13 mouse cellular contexts compared by ENCODE assay signal in genomic region chr13:95893166-95893565, GRCm38 (mm10). TPM values are rescaled to one million over a fixed set of nuclear protein-coding genes. Genes with fewer than 3 reads are reported as not detected.
DNase-seq lines count a peak whose midpoint lies in the region; ATAC-seq and TF ChIP-seq lines count a peak whose summit lies in the region.
"Had no signal": no experiment of that assay in that cellular context is flagged by ENCODE, and none has a peak within 500 bp of the region (broad histone marks: within the 10 kb centered on the region; RNA-seq: fewer than 3 reads in every experiment).

No protein-coding gene starts in this region.

- no peak for ATAC-seq in CD4-positive, CD25-positive, alpha-beta regulatory T cell, adult 4 months
- ATAC-seq in kidney, embryonic 15.5 days (replicated peaks; ENCODE audit: low FRiP score): no peak

- peaks cover 3% of the 10 kb centered on the region; the same call in 1 of the 2 replicates for H3K27me3 ChIP-seq in kidney, embryonic 15.5 days
- no peaks in the 10 kb centered on the region for H3K27me3 ChIP-seq in kidney, adult 2 months (replicated peaks; ENCODE audit: control insufficient read depth, insufficient read depth, low read length)
- no peaks in the 10 kb centered on the region; the same call in 1 of the 2 replicates for H3K27me3 ChIP-seq in thymus, adult 2 months (ENCODE audit: control insufficient read depth, insufficient read depth, low read length)
- H3K27me3 ChIP-seq: stomach, embryonic 15.5 days had no signal

- H3K4me1 ChIP-seq in kidney, embryonic 15.5 days: peaks cover 21% of the 10 kb centered on the region
- H3K4me1 ChIP-seq in kidney, adult 2 months (ENCODE audit: control insufficient read depth, insufficient read depth, low read length): peaks cover 8% of the 10 kb centered on the region; the same call in 1 of the 2 replicates
- H3K4me1 ChIP-seq in thymus, adult 2 months (replicated peaks; ENCODE audit: control insufficient read depth, insufficient read depth, low read length): peaks cover 25% of the 10 kb centered on the region

- H3K27ac ChIP-seq in kidney, embryonic 15.5 days: no peak overlapping the region
- H3K27ac ChIP-seq in kidney, adult 2 months (ENCODE audit: insufficient read depth, low read depth, low read length): no peak overlapping the region
- no peak overlapping the region for H3K27ac ChIP-seq in thymus, adult 2 months (ENCODE audit: control insufficient read depth, insufficient read depth, low read length)
- H3K27ac ChIP-seq: neural tube, embryonic 13.5 days had no signal

- DNase-seq in CD4-positive, CD25-positive, alpha-beta regulatory T cell, adult 2 months (ENCODE audit: low read depth, low spot score): peak; percentile 37
- DNase-seq in kidney, adult 2 months: no peak
- peak; percentile 9 for DNase-seq in thymus, postnatal 14 days
- DNase-seq in thymus, adult 2 months: no peak
- DNase-seq in right cerebral cortex, postnatal 4 days: no peak
- DNase-seq in spleen, postnatal 14 days (ENCODE audit: low spot score in 2 of 2): no peak
- DNase-seq: cerebellum, adult 11 months; cerebellum, postnatal 25 days; gastrocnemius, postnatal 36 days had no signal

- WGBS in kidney, embryonic 15.5 days: 87% methylated on average over 4 of the region's 4 CpGs
- 95% methylated on average over 4 of the region's 4 CpGs for WGBS in kidney, adult 2 months
- 60% methylated on average over 4 of the region's 4 CpGs for WGBS in thymus, adult 2 months

- no peak for TF ChIP-seq POLR2A in kidney, adult 2 months (IDR thresholded peaks at IDR 0.05; ENCODE audit: low read depth, low read length)
- TF ChIP-seq POLR2A in thymus, adult 2 months (IDR thresholded peaks at IDR 0.05; ENCODE audit: control insufficient read depth, extremely low read depth, insufficient read depth, low read length, poor library complexity): no peak

- no peaks in the 10 kb centered on the region for H3K36me3 ChIP-seq in kidney, embryonic 15.5 days
- no peaks in the 10 kb centered on the region for H3K36me3 ChIP-seq in kidney, adult 2 months (ENCODE audit: control insufficient read depth, insufficient read depth, low read length)
- H3K36me3 ChIP-seq in thymus, adult 2 months (ENCODE audit: control insufficient read depth, insufficient read depth, low read length): no peaks in the 10 kb centered on the region
- H3K36me3 ChIP-seq: neural tube, embryonic 13.5 days; stomach, embryonic 15.5 days had no signal

- 0 out of 2 replicates have a peak overlapping the region, but pooled peaks have one; percentile 99 for H3K4me2 ChIP-seq in kidney, embryonic 15.5 days

- no peak overlapping the region for H3K4me3 ChIP-seq in kidney, embryonic 15.5 days (replicated peaks)
- H3K4me3 ChIP-seq in kidney, adult 2 months (ENCODE audit: insufficient read depth, low read depth, low read length): no peak overlapping the region
- H3K4me3 ChIP-seq in thymus, adult 2 months (ENCODE audit: control insufficient read depth, insufficient read depth, low read length): no peak overlapping the region

- H3K9ac ChIP-seq in kidney, embryonic 15.5 days: no peak overlapping the region

- H3K9me3 ChIP-seq in kidney, embryonic 15.5 days (replicated peaks): no peaks in the 10 kb centered on the region
- H3K9me3 ChIP-seq: neural tube, embryonic 13.5 days; stomach, embryonic 15.5 days had no signal

- TF ChIP-seq CTCF in kidney, adult 2 months (conservative IDR thresholded peaks at IDR 0.05; ENCODE audit: insufficient read depth, insufficient read length, low read depth, low read length): no peak
- no peak for TF ChIP-seq CTCF in thymus, adult 2 months (IDR thresholded peaks at IDR 0.05; ENCODE audit: borderline replicate concordance, control insufficient read depth, extremely low read depth, insufficient read depth, low read length, poor library complexity)

RNA-seq across cellular contexts. Expression of gene Iqgap2, which starts 1.4 kb away (rescaled TPM):
- polyA plus RNA-seq in CD4-positive, CD25-positive, alpha-beta regulatory T cell, adult 4 months (2017; shearing (Covaris generic)): 10 to 100 TPM; 14.2 to 14.7 TPM
- polyA plus RNA-seq in kidney, embryonic 15.5 days (2015; fragmentation: Nextera tagmentation; extraction: Ambion mirVana): 10.1 and 10.6 TPM in 2 replicates
- 10.5 and 12.5 TPM in 2 replicates for polyA plus RNA-seq in kidney, adult 2 months (2012; rRNA removed)
- polyA plus RNA-seq in thymus, adult 2 months (2012; rRNA removed): 4.4 and 5.4 TPM in 2 replicates

Comparison
In these comparisons a context has a peak if more than half of its experiments do, and no peak if none do; other contexts are left out.
1. DNase-seq: peak in CD4-positive, CD25-positive, alpha-beta regulatory T cell, adult 2 months (single experiment) and thymus, postnatal 14 days (single experiment); none in kidney, adult 2 months (single experiment), thymus, adult 2 months (single experiment), right cerebral cortex, postnatal 4 days (single experiment) and spleen, postnatal 14 days (0 of 2).